Mouse (Mus musculus) heart, adult 2 months (tissue): Measurements from ENCODE around the gene Smpd1.

Experiments used
- CTCF ChIP-seq: fragments of 200-600 bp; IDR thresholded peaks from 2 replicates; pipeline ENCODE4 v1.8.1; 2022; ENCODE audit warnings: antibody characterized with exemption, mild to moderate bottlenecking, moderate library complexity
- EP300 ChIP-seq: fragments of 200-500 bp; IDR thresholded peaks from 2 replicates; pipeline ENCODE4 v1.6.1; 2011; ENCODE audit warnings: low read depth, low read length, control low read depth; ENCODE audit not compliant: insufficient read depth

DNA sequence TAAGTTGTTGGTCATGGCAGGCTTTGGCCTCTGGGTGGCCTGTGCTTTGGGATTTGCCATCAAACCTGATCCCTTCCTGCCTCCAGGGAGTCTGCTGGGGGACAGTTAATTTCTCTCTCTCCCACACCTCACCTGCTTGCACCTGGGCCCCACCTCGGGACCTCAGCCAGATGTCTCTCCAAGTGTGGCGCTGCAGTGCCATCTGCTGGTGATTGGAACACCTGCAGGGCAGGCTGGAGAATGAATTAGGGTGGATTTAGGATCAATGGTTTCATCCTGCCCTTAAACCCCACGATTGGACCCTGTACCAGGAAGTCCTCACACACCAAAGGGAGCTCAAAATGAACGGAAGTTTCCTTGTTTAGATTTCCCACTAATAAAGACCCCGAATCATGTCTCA is 39.0 kb upstream of the Smpd1 start:
- TF ChIP-seq CTCF (peak; percentile 100), EP300 (peak; percentile 83)
